Mouse (Mus musculus) natural killer cell, adult 2 months (primary cell): ENCODE measurements around the gene Mgmt.

ENCODE experiments used
- DNase-seq, 2 experiments: peaks; one replicate each; pipeline ENCODE4 v3.0.0; 2022; ENCODE audit warnings: low spot score in 2 of 2

Gene Mgmt

DNA sequence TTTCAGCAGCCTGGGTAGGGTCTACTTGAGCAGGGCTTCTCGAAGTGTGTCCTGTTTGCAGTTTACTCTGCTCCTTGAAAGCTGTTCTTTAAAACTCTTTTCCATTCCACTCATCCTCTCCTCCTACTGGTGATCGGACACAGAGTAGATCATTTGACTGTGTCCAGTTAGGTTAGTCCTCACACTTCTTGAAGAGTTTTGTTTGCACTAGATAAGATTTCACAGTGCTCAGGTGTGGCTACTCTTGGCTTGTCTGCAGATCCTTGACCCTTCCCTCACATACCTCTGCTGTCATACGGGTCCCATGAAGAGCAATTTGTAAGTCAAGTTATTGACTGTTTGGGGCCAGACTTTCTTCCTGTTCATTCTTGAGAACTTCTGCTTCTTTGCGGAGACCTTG is 221.8 kb downstream of the Mgmt start:
- DNase-seq: no peak

DNA sequence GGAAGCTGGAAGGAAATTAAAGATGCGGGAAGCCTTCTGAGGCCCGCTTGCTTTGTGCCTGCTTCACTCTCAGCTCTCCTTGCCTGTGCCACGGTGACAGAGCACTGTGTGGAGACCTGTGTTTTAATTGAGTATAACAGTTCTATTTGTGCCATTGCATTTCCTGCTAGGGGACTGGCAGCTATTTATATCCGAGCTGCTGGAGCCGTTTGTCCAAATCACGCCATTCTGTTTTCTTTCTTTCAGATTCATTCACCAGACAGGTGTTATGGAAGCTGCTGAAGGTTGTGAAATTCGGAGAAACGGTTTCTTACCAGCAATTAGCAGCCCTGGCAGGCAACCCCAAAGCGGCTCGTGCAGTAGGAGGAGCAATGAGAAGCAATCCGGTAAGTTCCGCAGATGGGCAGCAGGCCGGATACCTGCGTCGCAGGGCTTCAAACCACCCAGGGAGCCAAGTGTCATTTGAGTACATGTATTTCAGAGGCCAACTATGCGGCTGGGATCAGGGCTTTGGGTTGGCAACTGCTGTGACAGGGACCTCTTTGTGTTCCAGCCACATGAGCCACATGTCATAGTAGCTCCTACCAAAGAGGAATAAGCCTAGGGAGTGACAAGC is 226.9 kb downstream of the Mgmt start:
- DNase-seq: no peak

DNA sequence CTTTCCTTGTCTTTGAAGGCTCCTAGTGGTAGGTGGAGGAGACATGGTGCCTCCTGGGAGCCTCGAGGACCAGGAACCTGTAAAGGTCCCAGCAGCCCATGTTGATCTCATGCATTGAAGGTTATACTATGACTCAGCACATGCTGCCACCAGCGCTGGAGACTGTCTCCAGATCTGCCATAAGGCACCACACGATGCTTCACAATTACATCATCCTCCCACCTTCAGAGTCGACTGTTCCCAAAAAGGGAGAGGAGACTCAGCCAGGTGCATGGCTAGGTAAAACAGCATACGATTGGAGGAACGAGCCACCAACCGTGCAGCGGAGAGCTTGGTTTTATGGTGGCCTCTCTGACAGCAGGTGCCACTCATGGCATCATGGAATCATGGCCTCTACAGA is 234.3 kb downstream of the Mgmt start:
- no peak for DNase-seq

DNA sequence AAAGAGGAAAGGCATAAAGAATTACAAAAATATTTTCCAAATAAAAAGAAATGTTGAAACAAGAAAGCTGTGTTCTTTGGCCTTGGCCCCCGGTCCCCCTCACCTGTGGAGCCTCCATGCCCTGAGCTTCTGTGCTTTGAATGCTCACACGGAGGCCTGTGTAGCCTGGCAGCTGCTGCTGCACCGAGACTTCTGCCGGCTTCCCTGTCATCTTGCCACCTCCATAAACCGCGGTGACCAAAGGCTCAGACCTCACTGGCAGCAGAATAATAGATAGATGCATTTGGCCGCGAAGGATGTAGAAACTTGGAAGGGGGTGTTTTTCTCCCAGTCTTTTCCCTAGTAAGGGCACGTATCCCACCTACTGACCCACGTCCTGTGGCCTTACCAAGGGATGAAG is 235.8 kb downstream of the Mgmt start:
- no peak for DNase-seq

DNA sequence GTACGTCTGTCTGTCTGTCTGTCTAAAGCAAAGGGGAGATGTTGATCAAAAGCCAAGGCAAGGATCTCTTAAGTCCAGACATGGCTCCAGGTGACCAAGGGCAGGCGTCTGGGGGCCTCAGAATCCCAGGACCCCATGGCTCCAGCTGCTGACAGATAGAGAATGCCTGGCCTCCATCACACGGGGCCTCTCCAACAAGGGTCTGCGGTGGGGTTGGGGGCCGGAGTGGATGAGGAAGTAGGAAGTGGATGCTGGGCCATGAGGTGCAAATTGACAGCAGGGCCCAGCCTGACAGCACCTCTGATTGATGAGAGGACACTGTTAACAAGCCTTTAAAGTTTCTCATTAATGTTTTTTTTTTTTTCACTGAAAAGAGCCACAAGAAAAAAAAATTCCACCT is 237.5 kb downstream of the Mgmt start:
- DNase-seq: no peak

DNA sequence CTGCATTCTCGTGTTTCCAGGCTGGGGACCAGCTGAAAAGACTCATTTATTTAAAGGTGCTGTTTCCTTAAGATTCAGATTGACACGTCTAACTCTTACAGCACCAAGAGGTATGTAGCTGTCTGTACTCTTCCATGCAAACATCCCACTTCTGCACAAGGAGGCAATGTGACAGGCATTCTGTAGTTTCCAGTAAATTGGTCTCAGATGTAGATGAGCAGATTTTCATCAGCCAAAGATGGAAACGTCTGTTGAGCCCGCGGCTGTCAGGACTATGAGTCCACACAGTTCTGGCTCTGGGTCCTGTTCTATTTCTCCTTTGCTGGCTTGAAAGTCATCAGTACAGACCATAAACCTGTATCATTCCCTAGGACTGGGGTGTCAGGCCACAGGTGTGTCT is 243.7 kb downstream of the Mgmt start:
- no peak for DNase-seq

DNA sequence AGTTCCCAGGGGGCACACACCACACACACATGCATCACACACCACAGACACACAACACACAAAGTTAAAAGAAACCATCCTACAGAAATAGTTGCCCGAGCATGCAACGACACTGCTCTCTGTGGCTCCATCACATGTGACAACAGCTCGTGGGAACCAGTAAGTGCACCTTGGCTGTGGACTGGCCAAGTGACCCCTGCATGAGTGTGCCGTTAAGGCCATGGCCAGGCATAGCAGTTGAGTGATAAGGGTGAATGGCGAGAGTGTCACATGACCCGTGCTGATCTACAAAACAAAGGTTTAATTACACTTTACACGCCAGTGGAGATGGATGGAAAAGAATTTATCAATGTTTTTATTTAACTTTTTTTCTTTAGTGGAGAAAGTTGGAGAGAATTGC is 245.9 kb downstream of the Mgmt start:
- DNase-seq: no peak

DNA sequence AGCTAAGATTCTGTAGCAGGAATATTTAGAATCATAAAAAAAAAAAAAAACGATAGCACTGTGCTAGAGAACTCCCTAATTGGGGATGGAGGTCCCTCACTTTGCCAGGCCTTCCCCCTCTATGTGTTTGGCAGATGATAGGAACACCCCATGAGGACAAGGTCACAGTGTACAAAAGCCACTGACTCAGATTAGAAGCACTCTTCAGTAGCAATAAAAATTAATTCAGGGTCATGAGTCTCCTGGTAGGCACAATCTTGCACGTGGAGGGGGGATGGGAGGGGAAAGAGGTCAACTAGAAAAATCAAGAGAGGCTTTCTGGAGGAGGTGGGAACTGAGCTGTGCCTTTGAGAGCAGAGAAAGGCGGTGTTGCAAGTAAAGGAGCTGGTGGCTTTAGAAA is 247.0 kb downstream of the Mgmt start:
- DNase-seq: no peak

DNA sequence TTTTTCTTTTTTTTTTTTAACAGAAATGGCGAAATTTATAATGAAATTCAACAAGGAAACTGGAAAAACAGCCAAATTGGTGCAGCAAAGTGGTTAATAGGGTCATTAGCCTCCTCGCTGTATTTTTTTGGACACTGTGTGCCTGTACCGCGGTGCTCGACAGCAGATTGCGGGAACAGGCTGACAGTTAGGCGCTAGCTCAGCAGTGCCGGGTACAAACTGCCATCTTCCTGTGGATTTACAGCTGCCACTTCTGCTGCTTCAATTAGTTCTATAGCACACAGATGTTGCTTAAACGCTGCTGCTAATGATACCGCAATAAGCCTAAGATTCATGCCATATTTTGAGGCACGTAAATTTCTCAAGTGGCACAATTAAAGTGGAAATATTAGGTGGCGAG is 252.7 kb downstream of the Mgmt start:
- no peak for DNase-seq

DNA sequence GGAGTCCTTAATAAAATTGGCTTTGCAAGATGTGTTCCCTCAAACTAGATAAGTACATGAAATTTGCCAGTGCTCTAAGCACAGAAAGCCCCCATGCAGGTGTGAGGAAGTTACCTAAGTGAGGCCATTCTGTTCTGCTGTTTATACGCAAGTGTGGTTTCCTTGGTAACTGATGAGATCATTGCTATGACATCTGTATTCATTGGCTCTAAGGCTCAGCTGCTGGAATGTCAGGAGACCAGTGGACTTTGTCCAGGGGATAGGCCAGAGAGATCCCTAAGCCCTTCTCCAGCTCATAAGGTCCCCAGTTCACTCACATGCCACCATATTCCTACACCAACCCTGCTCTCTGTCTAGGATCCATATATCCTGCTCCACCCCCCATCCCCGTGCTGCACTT is 257.4 kb downstream of the Mgmt start:
- DNase-seq: no peak

DNA sequence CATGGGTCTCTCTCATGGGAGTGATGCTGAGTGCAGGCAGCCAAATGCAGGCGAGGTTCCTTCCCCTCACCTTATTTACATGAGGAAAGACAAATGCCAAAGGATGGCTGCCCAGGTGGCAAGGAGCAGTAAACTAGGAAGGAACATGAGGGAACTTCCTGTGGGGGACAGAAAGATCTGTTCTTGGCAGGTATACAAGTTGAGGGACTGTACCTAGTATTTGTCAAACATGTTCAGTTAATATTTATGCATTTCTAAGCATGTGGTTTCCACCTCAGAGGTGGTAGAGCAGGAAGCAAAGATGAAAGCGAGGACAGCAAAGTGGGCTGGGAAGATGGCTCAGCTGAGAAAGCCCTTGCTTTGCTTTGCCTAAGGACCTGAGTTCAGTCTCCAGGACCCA is 260.2 kb downstream of the Mgmt start:
- DNase-seq: no peak

DNA sequence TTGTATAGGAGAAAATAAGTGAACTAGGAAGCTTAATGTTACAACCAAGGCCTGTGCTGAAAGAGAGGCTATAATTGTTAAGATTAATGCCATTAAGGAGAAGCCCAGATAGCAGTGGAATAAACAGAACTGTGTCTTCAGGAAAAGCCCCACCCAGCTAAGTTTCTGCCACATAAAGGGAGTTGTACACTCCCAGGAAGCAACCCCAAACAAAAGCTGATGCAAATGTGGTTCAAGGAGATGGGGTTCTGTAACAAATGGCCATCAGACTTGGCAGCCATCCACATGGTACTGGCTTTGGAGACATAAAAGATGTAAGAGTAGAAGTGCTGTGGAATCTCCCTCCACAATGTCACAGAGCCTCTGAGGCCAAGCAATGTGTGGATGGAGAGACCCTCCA is 264.7 kb downstream of the Mgmt start:
- no peak for DNase-seq

DNA sequence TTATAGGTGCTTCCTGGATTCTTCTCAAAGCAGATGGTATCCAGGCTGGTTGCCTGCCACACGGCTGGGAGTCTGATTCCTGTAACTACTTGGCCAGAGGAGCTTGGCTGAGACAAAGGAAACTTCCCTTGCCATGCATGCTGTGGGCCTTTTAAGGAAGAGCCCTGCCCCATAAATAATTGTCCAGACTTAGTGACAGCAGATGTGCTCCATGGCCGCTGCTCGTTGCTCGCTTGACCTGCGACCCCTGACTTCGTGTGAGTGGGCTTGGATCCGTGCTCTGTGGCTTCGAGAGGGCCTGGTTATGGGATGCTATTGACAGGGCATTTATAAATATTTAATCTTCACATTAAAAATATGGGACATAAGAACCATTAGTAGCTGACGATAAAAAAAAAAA is 277.9 kb downstream of the Mgmt start:
- DNase-seq: no peak
